Mouse (Mus musculus): ENCODE data around the gene Ogt. TPM values are rescaled to one million over a fixed set of nuclear protein-coding genes. Genes with fewer than 3 reads are reported as not detected.

Ogt gene
- polyA plus RNA-seq (2015; fragmentation: Nextera tagmentation; extraction: Ambion mirVana): 67.2 and 75.3 TPM in 2 replicates

DNA sequence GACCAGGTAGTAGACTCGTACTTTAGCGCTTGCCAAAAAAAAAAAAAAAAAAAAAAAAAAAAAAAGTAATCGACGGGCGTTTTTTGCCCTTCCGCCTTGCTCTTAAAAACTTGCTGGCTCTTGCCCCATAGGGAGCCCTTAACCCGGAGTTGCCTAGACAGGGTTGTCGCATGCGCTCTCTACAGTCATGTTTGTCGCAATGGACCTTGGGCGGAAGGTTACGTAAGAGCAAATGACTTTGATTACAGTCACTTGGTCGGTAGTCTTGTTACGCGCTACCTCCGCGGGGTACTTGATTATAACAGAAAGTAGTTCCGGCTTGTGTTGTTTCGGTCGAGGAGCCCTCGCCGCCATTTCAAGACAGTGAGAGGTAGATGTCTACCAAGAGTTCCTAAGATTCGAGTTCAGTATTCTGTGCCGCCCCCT is at the start of gene Ogt:
Ogt (plus strand) TSS at position 320 of the 426 bp plus-strand sequence.

GRCm38 (mm10) chrX:101733828-101734319 is 94.0 kb downstream of the Ogt start, which contains the start of gene Cxcr3:
TSS of gene Cxcr3 (minus strand) at chrX:101734269.

Other genes with a start within 250 kb of the Ogt start
- gene Zmym3, start 219.2 kb upstream of the Ogt start, polyA plus RNA-seq (2015; fragmentation: Nextera tagmentation; extraction: Ambion mirVana): 6.9 and 9.5 TPM in 2 replicates
- 139 and 141 TPM in 2 replicates for gene Nono, start 210.7 kb upstream of the Ogt start, polyA plus RNA-seq (2015; fragmentation: Nextera tagmentation; extraction: Ambion mirVana)
- 0.46 and 0.73 TPM in 2 replicates for gene Itgb1bp2, start 191.0 kb upstream of the Ogt start, polyA plus RNA-seq (2015; fragmentation: Nextera tagmentation; extraction: Ambion mirVana)
- 7.8 and 8.9 TPM in 2 replicates for gene Taf1, start 107.3 kb upstream of the Ogt start, polyA plus RNA-seq (2015; fragmentation: Nextera tagmentation; extraction: Ambion mirVana)
- gene Cxcr3, start 94.2 kb downstream of the Ogt start, polyA plus RNA-seq (2015; fragmentation: Nextera tagmentation; extraction: Ambion mirVana): 1.5 and 2.1 TPM in 2 replicates
- 0.41 and 0.72 TPM in 2 replicates for gene Gm4779, start 154.4 kb downstream of the Ogt start, polyA plus RNA-seq (2015; fragmentation: Nextera tagmentation; extraction: Ambion mirVana)
- 0.38 and 0.42 TPM in 2 replicates for gene 8030474K03Rik, start 154.6 kb downstream of the Ogt start, polyA plus RNA-seq (2015; fragmentation: Nextera tagmentation; extraction: Ambion mirVana)
- gene Nhsl2, start 209.3 kb downstream of the Ogt start, polyA plus RNA-seq (2015; fragmentation: Nextera tagmentation; extraction: Ambion mirVana): 5.0 and 6.1 TPM in 2 replicates

All from spleen, postnatal 0 days (tissue).